Comparison of ENCODE assay signal across 12 mouse cellular contexts in genomic region chr14:78244811-78245210, GRCm38 (mm10).
DNase-seq lines count a peak whose midpoint lies in the region; ATAC-seq lines count a peak whose summit lies in the region.
"Had no signal": no experiment of that assay in that cellular context is flagged by ENCODE, and none has a peak within 500 bp of the region (broad histone marks: within the 10 kb centered on the region; RNA-seq: fewer than 3 reads in every experiment).

No protein-coding gene starts in this region.

- no peaks in the 10 kb centered on the region for H3K36me3 ChIP-seq in liver, embryonic 12.5 days
- H3K36me3 ChIP-seq: limb, embryonic 13.5 days; midbrain, embryonic 10.5 days had no signal

- no peak overlapping the region for H3K9ac ChIP-seq in liver, embryonic 12.5 days
- H3K9ac ChIP-seq: limb, embryonic 13.5 days; lung, embryonic 14.5 days had no signal

- H3K27me3 ChIP-seq in liver, embryonic 12.5 days (replicated peaks) = no peaks in the 10 kb centered on the region
- H3K27me3 ChIP-seq: limb, embryonic 13.5 days had no signal

- no peak overlapping the region for H3K27ac ChIP-seq in liver, embryonic 12.5 days
- H3K27ac ChIP-seq: limb, embryonic 13.5 days; midbrain, embryonic 10.5 days had no signal

- H3K4me3 ChIP-seq in liver, embryonic 12.5 days = no peak overlapping the region
- H3K4me3 ChIP-seq: limb, embryonic 13.5 days; midbrain, embryonic 10.5 days had no signal

- 45% methylated on average over 4 of the region's 4 CpGs for WGBS in liver, embryonic 12.5 days (ENCODE audit: insufficient replicate concordance)

- DNase-seq in adrenal gland, adult 2 months = peak; percentile 50
- no peak for DNase-seq in adrenal gland, adult 8-10 months
- DNase-seq in layer of hippocampus, adult 18-20 months (ENCODE audit: low spot score in 2 of 2) = peak; percentile 10 to 41
- DNase-seq in layer of hippocampus, postnatal 25 days (ENCODE audit: extremely low spot score in 1 of 2, low spot score in 1 of 2) = no peak
- peak; percentile 26 for DNase-seq in fibroblast of lung, adult 2 months (ENCODE audit: low read depth)
- peak; percentile 18 for DNase-seq in mesoderm, embryonic 11.5 days (ENCODE audit: low read depth, low spot score)
- DNase-seq in cerebellum, postnatal 10 days = no peak
- DNase-seq: kidney, postnatal 14 days; lung, embryonic 14.5 days had no signal

- no peak overlapping the region for H3K4me2 ChIP-seq in liver, embryonic 12.5 days
- H3K4me2 ChIP-seq: limb, embryonic 13.5 days; lung, embryonic 14.5 days had no signal

- no peak for ATAC-seq in liver, embryonic 12.5 days

- no peaks in the 10 kb centered on the region for H3K4me1 ChIP-seq in liver, embryonic 12.5 days
- H3K4me1 ChIP-seq: limb, embryonic 13.5 days; midbrain, embryonic 10.5 days had no signal

- H3K9me3 ChIP-seq in liver, embryonic 12.5 days (replicated peaks) = no peaks in the 10 kb centered on the region
- H3K9me3 ChIP-seq: limb, embryonic 13.5 days; midbrain, embryonic 10.5 days had no signal

Comparison
In these comparisons a context has a peak if more than half of its experiments do, and no peak if none do; other contexts are left out.
1. DNase-seq: peak in adrenal gland, adult 2 months (single experiment), layer of hippocampus, adult 18-20 months (2 of 2), fibroblast of lung, adult 2 months (single experiment) and mesoderm, embryonic 11.5 days (single experiment); none in adrenal gland, adult 8-10 months (single experiment), layer of hippocampus, postnatal 25 days (0 of 2) and cerebellum, postnatal 10 days (0 of 2).